Mouse (Mus musculus): Measurements from ENCODE around the gene Cfdp1.

DNA sequence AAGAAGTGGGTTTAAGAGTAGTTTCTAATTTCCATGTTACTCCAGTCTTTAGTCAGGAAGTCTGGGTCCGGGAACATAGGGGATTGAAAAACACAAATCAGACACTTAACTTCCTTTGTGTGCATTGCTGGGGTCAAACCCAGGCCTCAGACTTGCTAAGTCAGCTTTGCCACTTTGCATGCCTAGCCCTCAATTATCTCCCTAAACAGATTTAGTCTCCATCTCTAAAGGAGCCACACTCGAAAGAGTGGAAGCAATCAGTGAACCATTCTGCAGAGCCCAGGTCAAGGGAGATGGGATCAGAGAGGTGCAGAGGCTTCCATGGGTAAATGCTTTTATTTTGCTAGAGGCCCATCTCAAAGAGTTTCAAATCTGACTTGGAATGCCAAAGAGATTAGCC, 14.6 kb upstream of the Cfdp1 start:
- TF ChIP-seq CTCF (conservative IDR thresholded peaks at IDR 0.05; ENCODE audit: low read length) (no peak), POU5F1 (IDR thresholded peaks at IDR 0.05; ENCODE audit: borderline replicate concordance, low read length) (no peak), NANOG (IDR thresholded peaks at IDR 0.05; ENCODE audit: borderline replicate concordance, low read length) (peak; percentile 85)

Data from E14TG2a.4 (cell line).